Mouse (Mus musculus): Measurements from ENCODE around the gene Mrgprb2. TPM values are rescaled to one million over a fixed set of nuclear protein-coding genes. Genes with fewer than 3 reads are reported as not detected.

Gene Mrgprb2
- not detected for polyA plus RNA-seq (2017; shearing (Covaris generic))

DNA sequence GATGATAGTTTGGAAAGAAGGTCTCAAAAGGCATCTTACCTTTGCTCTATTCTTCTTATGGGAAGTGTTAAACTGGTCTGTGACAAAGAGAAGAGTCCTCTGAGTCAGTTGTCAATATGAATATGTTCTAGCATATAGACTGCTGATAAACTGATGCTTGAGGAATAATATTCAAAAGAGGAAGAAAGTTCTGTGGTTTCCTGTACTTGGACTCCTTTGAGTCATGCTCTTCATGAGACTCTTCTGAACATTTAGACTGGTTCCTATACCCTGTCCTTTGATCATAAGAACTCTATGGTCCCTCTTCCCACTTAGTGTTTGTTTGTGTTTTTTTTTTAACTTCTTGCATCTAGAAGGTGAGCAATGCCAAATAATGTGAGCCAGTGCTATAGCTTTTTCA, at the start of gene Mrgprb2:
Gene Mrgprb2 (minus strand): TSS at position 101 of the 400 bp plus-strand sequence.
- no peak for ATAC-seq

Other genes with a start within 250 kb of the Mrgprb2 start
- gene Mrgprb8, start 169.6 kb downstream of the Mrgprb2 start, polyA plus RNA-seq (2017; shearing (Covaris generic)): not detected
- gene Mrgprb1, start 101.7 kb downstream of the Mrgprb2 start, polyA plus RNA-seq (2017; shearing (Covaris generic)): not detected
- gene Mrgprx2, start 58.8 kb downstream of the Mrgprb2 start, polyA plus RNA-seq (2017; shearing (Covaris generic)): under 1 TPM in 2 of 3 experiments, not detected in 1; 0.08 to 0.21 TPM
- gene Mrgprb3, start 85.7 kb upstream of the Mrgprb2 start, polyA plus RNA-seq (2017; shearing (Covaris generic)): not detected
- gene Zdhhc13, start 230.9 kb upstream of the Mrgprb2 start, polyA plus RNA-seq (2017; shearing (Covaris generic)): 10 to 100 TPM; 18.8 to 34.6 (median 24.6) TPM

Data from inflammation-experienced regulatory T-cells, adult 6 months (primary cell).